Mouse (Mus musculus) spleen, adult 18-20 months (tissue): ENCODE data around the gene Gse1.

Source experiments
- DNase-seq, 2 experiments: peaks; one replicate each; pipeline ENCODE4 v3.0.0; 2022; ENCODE audit warnings: mixed read lengths in 2 of 2

Gene Gse1

DNA sequence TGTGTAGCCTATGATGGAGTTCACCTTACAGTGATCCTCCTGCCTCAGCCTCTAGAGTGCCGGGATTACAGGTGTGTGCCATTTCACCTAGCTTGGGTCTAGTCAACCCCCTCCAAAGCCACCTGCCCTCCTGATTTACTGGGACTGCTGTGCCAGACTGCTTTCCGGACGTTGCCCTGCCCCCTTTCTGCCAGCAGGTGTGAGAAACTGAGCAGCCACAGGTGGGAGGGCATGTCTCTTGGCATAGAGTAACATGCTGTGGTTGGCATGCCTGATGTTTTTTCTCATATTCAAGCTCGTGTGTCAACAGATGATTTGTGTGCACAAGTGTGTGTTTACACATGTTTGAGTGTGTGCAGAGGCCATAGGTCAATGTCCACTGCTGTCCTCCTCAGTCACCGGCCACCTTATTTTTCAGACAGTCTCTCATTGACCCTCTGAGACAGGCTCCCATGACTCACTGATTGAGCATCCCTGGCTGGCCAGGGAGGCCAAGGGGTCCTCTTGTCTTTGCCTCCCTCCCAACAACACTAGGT is 15.7 kb downstream of the Gse1 start:
- DNase-seq: no peak

- DNase-seq: no peak
Observed at GRCm38 (mm10) chr8:120244553-120244952, 16.3 kb downstream of the Gse1 start.

- no peak for DNase-seq
Observed at GRCm38 (mm10) chr8:120247618-120248017, 19.4 kb downstream of the Gse1 start.

DNA sequence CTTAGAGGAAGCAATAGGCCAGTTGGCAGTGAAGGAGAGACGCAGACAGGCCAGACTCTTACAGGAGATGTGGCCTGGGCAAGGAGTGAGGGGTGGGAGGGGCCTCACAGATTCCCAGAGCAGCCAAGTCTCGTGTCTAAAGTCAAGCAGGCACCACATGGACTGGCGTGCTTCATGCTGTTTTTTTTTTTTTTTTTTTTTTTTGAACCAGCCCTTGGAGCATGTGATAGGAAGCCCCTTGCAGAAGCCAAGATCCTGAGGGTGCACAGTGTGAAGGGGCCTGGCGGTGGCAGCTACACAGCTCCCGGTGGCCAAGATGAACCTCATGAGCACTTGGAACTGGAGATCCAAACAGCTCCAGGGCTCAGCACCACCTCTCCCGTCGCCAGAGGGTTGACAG is 19.8 kb downstream of the Gse1 start:
- DNase-seq: no peak

DNA sequence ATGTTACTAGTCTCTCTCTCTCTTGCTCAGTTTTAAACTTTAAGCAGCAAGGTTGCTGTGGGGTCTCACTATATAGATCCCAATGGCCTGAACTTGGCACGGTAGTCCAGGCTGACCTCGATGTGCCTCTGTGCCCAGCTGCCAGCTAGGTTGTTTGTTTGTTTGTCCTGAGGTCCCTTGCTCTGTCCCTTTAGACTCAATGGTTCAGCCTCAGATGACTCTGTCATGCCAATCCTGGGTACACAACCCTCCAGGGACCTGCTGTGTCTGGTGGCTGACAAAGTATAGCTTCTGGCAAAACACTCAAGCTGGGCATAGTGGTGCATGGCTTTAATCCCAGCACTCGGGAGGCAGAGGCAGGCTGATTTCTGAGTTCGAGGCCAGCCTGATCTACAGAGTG is 20.2 kb downstream of the Gse1 start:
- no peak for DNase-seq

GRCm38 (mm10) chr8:120249800-120250336 is 21.6 kb downstream of the Gse1 start:
- DNase-seq: no peak

- no peak for DNase-seq
Observed at GRCm38 (mm10) chr8:120250750-120251410, 22.6 kb downstream of the Gse1 start.

GRCm38 (mm10) chr8:120251411-120252035 is 23.3 kb downstream of the Gse1 start:
- no peak for DNase-seq

GRCm38 (mm10) chr8:120253626-120254025 is 25.4 kb downstream of the Gse1 start:
- DNase-seq: no peak

GRCm38 (mm10) chr8:120255406-120255987 is 27.2 kb downstream of the Gse1 start:
- DNase-seq: no peak

- no peak for DNase-seq
Observed at GRCm38 (mm10) chr8:120256958-120257357, 28.7 kb downstream of the Gse1 start.

DNA sequence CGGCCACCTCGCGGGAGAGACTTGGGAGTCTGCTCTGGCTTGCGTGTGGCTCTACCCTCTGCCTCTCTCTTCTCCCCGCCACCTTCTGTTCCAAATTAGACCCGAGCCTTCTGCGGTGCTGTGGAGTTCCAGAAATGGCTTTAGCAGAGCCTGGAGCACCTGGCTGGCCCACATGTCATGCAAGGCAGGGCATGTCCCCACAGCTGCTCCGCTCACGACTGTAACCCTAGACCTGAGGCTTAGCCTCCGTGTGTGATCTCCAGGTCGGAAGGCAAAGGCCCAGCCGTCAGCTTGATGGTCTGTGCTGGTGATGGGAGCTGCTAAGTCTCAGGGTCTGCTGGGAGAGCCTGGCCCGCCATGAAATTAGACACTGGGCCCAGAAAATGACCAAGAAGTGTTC is 30.9 kb downstream of the Gse1 start:
- DNase-seq: no peak

GRCm38 (mm10) chr8:120260677-120261076 is 32.4 kb downstream of the Gse1 start:
- no peak for DNase-seq

DNA sequence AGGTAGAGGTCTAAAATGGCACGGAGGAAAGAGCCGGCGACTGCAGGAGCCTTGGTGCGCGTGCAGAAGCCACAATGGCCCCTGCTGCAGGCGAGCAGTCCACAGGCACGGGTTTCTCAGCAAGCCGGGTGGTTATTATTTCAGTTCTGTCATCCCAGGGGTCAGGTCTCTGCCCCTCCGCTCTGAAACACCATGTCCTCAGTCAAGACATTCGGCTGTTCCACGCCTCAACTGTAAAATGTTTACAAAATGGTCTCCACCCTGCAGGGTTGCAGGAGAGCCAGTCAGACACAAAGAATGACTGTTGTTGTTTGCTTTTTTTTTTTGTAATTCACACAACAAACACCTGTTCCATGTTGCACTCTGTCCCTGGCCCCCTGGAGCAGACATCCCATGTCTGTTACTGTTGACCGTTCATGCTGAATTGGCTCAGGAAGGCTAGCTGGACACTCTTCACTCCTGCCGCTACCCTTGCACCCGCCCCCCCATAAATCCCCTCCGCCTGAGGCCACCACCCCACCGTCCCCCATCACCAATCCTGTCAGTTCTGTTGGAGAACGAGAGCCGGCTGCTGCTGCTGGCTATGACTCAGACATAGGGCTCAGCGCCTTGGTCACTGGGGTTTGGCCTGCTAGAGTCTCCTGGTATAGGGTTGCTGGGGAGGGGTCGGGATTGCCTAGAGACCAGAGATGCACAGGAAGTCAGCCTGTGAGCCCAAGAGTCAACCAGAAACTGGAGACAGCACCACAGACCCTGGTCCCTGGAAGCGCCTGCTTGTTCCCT is 33.3 kb downstream of the Gse1 start:
- DNase-seq: no peak

DNA sequence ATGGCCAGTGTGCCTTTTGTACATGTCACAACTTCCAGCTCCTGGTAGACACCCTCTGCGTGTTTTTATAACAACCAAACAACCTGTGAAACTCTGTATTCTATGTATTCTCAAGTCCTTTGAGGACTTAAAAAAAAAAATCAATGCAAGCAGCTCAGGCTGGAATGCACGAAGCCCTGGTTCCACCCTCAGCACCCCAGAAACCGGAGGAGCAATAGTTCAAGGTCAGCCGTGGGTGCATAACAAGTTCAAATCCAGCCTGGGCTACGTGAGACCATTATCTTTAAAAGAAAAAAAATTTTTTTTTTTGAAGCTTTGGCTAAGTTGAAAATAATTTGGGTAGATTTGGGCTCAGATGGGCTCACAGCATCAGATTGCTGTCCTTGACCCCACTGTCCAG is 35.6 kb downstream of the Gse1 start:
- no peak for DNase-seq

- peak; percentile 24 to 28 for DNase-seq
Observed at GRCm38 (mm10) chr8:120264388-120264943, 36.2 kb downstream of the Gse1 start.

DNA sequence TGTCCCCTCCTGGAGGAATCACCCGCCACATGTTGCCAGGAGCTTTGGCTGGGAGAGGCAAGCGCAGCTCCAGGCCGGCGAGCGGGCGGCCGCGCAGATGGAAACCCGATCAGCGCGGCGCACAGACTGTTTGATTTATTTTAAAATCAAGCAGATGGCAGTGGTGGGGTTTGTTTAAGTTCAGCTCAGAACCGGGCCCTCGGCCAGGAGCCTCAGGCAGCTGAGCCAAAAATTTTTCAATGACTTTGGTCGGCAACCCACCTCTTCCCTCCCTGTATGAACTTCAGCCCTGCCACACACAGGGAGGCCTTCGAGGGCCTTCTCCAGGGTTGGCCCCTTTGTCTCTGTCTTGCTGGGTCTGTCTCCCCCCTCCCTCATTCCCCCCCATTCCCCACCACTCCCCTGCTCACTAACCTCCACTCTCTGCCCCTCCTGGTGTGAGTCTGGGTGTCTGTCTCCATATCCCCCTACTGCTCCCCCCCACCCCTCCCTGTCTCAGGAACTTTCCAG is 36.7 kb downstream of the Gse1 start:
- no peak for DNase-seq

DNA sequence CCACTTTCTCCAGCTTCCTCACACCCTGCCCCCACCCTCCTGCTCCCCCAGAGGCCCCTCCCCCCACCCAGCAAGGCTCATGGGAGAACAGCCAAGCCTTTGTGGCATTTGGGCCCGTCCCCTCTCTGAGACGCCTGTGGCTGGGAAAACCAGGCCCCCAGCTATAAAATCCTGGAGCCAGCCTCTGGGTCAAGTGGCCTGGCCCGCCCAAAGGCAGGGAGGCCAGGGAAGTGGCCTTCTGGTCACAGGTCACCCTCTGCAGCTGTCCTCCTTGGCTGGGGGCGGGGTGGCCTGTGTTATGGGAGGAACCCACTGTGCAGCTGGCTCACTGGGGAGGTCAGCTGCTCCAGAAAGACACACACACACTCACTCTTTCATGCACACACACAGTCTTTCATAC is 37.2 kb downstream of the Gse1 start:
- peak; percentile 40 to 41 for DNase-seq

- no peak for DNase-seq
Observed at GRCm38 (mm10) chr8:120268541-120268980, 40.3 kb downstream of the Gse1 start.

DNA sequence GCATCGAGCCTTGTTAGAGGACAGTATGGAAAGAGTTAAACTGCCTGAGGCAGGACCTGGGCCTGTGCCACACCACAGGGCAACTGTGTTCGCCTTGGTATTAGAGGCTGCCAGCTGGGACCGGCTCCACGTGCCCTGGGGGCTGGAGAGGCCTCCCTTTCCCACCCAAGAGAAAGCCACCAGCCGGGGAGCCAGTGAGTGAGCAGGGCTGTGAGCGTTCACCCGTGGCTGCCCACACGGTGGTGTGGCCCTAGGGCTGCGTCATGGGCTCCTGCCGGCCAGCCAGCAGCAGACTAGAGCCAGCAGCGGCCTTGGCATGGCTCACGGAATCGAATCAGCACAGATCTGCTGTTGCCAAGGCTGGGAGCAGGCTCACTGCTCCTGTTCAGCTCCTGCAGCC is 42.2 kb downstream of the Gse1 start:
- DNase-seq: no peak

DNA sequence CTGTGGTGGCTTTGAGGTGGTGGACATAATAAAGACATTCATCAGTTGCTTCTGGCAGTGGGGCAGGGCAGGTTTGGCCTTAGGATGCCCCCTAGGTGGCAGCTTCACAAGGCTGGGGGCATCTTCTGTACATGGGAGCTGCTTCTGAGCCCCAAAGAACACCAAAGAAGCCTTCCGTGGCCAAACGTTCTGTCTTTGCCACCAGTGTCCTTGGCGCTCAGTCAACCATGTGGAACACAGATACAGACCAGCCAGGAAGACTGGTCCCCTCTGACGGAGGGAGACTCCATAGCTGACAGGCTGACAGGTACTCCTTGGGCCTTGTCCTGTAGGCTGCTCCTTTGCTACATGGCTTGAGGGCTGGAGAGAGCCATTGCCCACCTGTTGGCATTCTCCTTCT is 45.2 kb downstream of the Gse1 start:
- DNase-seq: no peak
